Mouse (Mus musculus): ENCODE results near the gene Skint7.
"Not testable (repeated sequence)": the region's sequence is repeated elsewhere in the genome, so short reads cannot be mapped to it uniquely, and the experiment has no call there.

- TF ChIP-seq CTCF (IDR thresholded peaks at IDR 0.05; ENCODE audit: control insufficient read depth, insufficient read depth, insufficient read length); USF1 (IDR thresholded peaks at IDR 0.05; ENCODE audit: low read depth); FOSL1 (IDR thresholded peaks at IDR 0.05; ENCODE audit: insufficient read depth, low read length, poor library complexity, severe bottlenecking); MAX (IDR thresholded peaks at IDR 0.05); CEBPB (IDR thresholded peaks at IDR 0.05; ENCODE audit: low read depth); MYOD1 (IDR thresholded peaks at IDR 0.05; ENCODE audit: control insufficient read depth, insufficient read length, low read depth); MYOG (IDR thresholded peaks at IDR 0.05; ENCODE audit: control insufficient read depth, extremely low read depth, insufficient read length): not testable (repeated sequence)
Observed at GRCm38 (mm10) chr4:111963241-111963640, 9.5 kb upstream of the Skint7 start.
